Mouse (Mus musculus): ENCODE results near the gene Mdk. TPM values are rescaled to one million over a fixed set of nuclear protein-coding genes. Genes with fewer than 3 reads are reported as not detected.

Gene Mdk
- polyA plus RNA-seq, 1 experiment, result 198 TPM

DNA sequence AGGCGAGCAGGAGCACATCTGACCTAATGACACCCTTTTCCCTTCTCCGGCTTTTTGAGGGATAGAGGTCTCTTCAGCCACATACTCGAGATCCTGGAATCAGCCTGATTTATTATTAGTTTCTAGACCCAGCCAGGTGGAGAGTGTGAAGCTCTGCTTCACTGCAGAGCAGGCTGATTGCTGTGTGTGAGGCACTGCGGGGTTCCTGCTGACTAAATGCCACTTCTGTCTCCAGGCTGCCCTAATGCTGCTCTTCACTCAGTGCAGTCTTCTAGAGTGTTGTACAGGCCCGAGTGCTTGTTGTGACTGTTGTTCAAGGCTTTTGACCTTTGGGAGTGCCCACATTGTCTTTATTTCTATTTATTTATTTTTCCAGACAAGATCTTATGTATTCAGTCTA is 29.8 kb downstream of the Mdk start:
- DNase-seq (ENCODE audit: low read depth), result peak; percentile 19
- TF ChIP-seq POLR2A (IDR thresholded peaks at IDR 0.05; ENCODE audit: borderline replicate concordance, extremely low read depth, insufficient read depth, insufficient read length, poor library complexity, severe bottlenecking), result no peak
- TF ChIP-seq CTCF (IDR thresholded peaks at IDR 0.05; ENCODE audit: borderline replicate concordance, extremely low read depth, insufficient read depth, insufficient read length), result no peak

GRCm38 (mm10) chr2:91900431-91900830 is 31.7 kb downstream of the Mdk start:
- TF ChIP-seq CTCF (IDR thresholded peaks at IDR 0.05; ENCODE audit: borderline replicate concordance, extremely low read depth, insufficient read depth, insufficient read length) (no peak), POLR2A (IDR thresholded peaks at IDR 0.05; ENCODE audit: borderline replicate concordance, extremely low read depth, insufficient read depth, insufficient read length, poor library complexity, severe bottlenecking) (no peak)
- no peak for DNase-seq (ENCODE audit: low read depth)

DNA sequence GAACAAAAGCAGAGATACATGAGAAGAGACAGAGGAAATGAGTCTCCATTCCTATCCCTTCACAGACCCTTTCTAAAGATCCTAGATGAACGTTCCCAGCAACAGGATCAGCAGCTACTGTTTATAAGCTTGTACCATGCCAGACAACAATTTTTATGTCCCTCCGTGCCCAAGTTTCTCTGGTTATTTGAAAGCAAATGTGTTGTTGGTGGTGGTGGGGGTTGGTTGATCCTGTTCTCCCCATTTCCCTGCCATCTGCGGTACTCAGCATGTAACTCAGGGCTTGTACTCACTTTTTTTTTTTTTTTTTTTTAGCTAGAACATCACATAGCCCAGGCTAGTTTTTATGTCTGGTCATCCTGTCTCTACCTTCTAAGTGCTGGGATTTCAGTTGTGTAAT is 33.0 kb downstream of the Mdk start:
- TF ChIP-seq CTCF (IDR thresholded peaks at IDR 0.05; ENCODE audit: borderline replicate concordance, extremely low read depth, insufficient read depth, insufficient read length) (no peak), POLR2A (IDR thresholded peaks at IDR 0.05; ENCODE audit: borderline replicate concordance, extremely low read depth, insufficient read depth, insufficient read length, poor library complexity, severe bottlenecking) (no peak)
- no peak for DNase-seq (ENCODE audit: low read depth)

DNA sequence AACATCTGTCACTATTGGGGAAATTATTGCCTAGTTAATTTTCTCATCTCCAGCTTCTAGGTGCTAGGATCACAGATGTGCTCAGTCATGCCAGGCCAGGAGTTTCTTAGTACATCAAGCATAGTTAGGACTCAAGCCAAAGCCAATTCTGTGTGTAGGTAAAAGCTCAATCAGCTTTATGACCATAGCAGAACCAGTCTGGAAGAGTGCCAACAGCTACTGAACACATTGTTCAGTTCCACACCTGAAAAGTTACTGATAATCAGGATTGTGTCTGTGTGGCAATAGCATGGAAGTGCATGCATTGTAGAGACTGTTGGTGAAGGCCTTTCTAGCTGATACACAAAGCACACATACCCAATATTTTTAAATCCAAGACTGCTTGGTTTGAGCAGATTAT is 34.1 kb downstream of the Mdk start:
- DNase-seq (ENCODE audit: low read depth), result no peak
- TF ChIP-seq POLR2A (IDR thresholded peaks at IDR 0.05; ENCODE audit: borderline replicate concordance, extremely low read depth, insufficient read depth, insufficient read length, poor library complexity, severe bottlenecking), result no peak
- TF ChIP-seq CTCF (IDR thresholded peaks at IDR 0.05; ENCODE audit: borderline replicate concordance, extremely low read depth, insufficient read depth, insufficient read length), result no peak

DNA sequence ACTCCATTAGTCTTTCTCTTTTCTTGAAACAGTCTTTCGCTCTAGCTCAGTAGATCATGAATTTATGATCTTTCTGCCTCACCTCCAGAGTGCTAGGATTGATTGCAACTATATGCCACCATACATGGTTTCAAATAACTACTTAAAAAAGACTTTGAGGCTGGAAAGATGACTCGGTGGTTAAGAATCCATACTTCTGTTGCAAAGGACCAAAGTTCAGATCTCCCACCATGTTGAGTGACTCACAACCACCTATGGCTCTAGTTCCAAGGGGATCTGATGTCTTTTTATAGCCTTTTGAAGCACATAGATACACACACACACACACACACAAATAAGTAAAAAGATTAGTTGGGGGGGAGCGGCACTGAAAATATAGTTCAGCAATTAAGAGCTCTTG is 36.7 kb downstream of the Mdk start:
- TF ChIP-seq CTCF (IDR thresholded peaks at IDR 0.05; ENCODE audit: borderline replicate concordance, extremely low read depth, insufficient read depth, insufficient read length) (no peak), POLR2A (IDR thresholded peaks at IDR 0.05; ENCODE audit: borderline replicate concordance, extremely low read depth, insufficient read depth, insufficient read length, poor library complexity, severe bottlenecking) (no peak)
- DNase-seq (ENCODE audit: low read depth), result no peak

DNA sequence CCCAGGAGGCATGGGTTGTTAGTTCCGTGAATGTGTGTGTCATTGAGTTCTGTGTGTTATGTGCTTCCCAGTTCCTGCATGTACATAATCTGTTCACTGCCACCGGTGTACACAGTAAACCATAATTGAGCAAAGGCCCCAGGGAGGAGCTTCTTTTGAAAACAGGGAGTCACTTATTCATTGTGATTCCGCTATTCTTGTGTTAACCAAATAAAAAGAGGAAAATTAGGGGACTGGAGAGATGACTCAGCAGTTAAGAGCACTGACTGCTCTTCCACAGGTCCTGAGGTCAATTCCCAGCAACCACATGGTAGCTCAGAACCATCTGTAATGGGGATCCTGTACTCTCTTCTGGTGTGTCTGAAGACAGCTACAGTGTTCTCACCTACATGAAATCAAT is 37.4 kb downstream of the Mdk start:
- TF ChIP-seq CTCF (IDR thresholded peaks at IDR 0.05; ENCODE audit: borderline replicate concordance, extremely low read depth, insufficient read depth, insufficient read length) (no peak), POLR2A (IDR thresholded peaks at IDR 0.05; ENCODE audit: borderline replicate concordance, extremely low read depth, insufficient read depth, insufficient read length, poor library complexity, severe bottlenecking) (no peak)
- no peak for DNase-seq (ENCODE audit: low read depth)

DNA sequence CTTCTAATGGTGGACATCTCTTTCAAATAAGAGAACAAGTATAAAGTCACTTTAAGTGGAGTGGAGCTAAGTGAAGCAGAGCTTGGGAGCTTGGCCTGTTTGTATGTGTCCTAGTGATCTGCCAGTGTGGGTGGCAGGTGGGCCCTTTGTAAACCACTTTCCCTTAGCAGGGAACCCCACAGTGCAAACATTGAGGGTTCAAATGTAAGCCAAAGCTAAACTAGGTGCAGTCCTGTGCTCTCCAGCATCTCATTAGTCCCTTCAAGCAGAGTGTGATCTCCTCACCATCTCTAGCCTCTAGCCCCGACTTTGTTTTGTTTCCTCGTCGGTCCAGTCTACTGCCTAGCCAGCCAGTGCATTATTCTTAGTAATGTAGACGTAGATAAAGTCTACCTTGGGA is 47.5 kb downstream of the Mdk start:
- TF ChIP-seq POLR2A (IDR thresholded peaks at IDR 0.05; ENCODE audit: borderline replicate concordance, extremely low read depth, insufficient read depth, insufficient read length, poor library complexity, severe bottlenecking), result no peak
- TF ChIP-seq CTCF (IDR thresholded peaks at IDR 0.05; ENCODE audit: borderline replicate concordance, extremely low read depth, insufficient read depth, insufficient read length), result no peak
- no peak for DNase-seq (ENCODE audit: low read depth)

GRCm38 (mm10) chr2:91883961-91884360 is 48.1 kb downstream of the Mdk start:
- TF ChIP-seq POLR2A (IDR thresholded peaks at IDR 0.05; ENCODE audit: borderline replicate concordance, extremely low read depth, insufficient read depth, insufficient read length, poor library complexity, severe bottlenecking) (no peak), CTCF (IDR thresholded peaks at IDR 0.05; ENCODE audit: borderline replicate concordance, extremely low read depth, insufficient read depth, insufficient read length) (no peak)
- peak; percentile 68 for DNase-seq (ENCODE audit: low read depth)

Other genes with a start within 250 kb of the Mdk start
- 62.0 and 71.0 TPM in 2 replicates for gene Atg13, start 221.7 kb downstream of the Mdk start, polyA plus RNA-seq (2012; rRNA removed)
- 4.6 and 8.4 TPM in 2 replicates for gene Harbi1, start 221.4 kb downstream of the Mdk start, polyA plus RNA-seq (2012; rRNA removed)
- 26.8 and 45.3 TPM in 2 replicates for gene Ambra1, start 202.2 kb downstream of the Mdk start, polyA plus RNA-seq (2012; rRNA removed)
- gene Chrm4, start 5.0 kb downstream of the Mdk start, polyA plus RNA-seq (2012; rRNA removed), result 2.0 and 2.5 TPM in 2 replicates
- not detected in 2 replicates for gene Gm9821, start 13.4 kb upstream of the Mdk start, polyA plus RNA-seq (2012; rRNA removed)
- gene Dgkz, start 43.6 kb upstream of the Mdk start, polyA plus RNA-seq (2012; rRNA removed), result 89.7 and 102 TPM in 2 replicates
- gene Creb3l1, start 92.2 kb upstream of the Mdk start, polyA plus RNA-seq (2012; rRNA removed), result 1.4 and 4.7 TPM in 2 replicates
- 77.6 and 104 TPM in 2 replicates for gene Phf21a, start 160.8 kb upstream of the Mdk start, polyA plus RNA-seq (2012; rRNA removed)